Mouse (Mus musculus): ENCODE results near the gene Rnf10. TPM values are rescaled to one million over a fixed set of nuclear protein-coding genes. Genes with fewer than 3 reads are reported as not detected.

The Rnf10 gene
- 111 and 137 TPM in 2 replicates for polyA plus RNA-seq (2015; fragmentation: Nextera tagmentation; extraction: Ambion mirVana)

GRCm38 (mm10) chr5:115272812-115273548 is at the start of gene Rnf10:
Rnf10 (minus strand) TSS chr5:115272898.
- WGBS (ENCODE audit: insufficient replicate concordance), result 14% methylated on average over 26 of the region's 26 CpGs
- H3K4me1 ChIP-seq (ENCODE audit: control insufficient read depth, low read depth, low read length), result peaks cover 46% of the 10 kb centered on the region
- peak; percentile 86 for ATAC-seq (ENCODE audit: low read depth)

DNA sequence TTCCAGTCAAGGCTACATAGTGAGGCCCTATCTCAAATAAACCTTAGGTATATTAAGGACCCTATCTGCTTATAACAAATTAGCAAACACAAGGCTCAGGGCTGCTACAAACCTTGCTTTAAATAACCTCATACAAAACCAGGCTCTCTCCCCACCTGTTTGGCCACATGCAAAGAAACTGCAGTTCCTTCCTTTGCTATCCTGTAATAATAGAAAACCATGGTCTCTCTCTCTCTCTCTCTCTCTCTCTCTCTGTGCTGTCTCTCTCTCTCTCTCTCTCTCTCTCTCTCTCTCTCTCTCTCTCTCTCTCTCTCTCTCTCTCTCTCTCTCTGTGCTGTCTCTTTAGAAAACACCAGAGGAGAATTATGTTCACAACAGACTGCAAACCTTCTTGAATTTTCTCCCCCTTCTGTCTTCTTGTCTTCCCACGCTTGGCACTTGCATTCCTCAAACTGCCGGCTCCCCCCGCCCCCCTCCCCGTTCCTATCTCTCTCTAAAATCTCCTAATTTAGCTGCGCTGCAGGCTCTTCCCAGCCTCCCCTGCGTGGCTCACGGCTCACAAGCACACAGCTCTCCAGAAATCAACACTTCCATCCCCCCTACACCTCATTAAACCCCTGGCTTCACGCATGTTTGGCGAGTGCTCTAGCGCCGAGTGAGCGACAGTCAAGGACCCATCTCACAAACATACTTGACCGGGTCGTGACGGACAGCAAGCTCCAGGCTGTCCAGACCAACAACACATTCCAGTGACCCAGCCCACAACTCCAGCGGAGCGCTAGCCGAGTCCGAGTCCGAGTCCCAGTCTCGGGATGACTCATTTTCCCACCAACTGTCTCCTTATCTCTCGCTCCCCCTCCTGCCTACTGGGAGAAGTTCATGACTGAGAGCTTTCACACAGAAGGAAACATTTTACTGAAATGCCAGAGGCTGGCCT is 46.6 kb upstream of the Rnf10 start:
- ATAC-seq (ENCODE audit: low read depth), result peak; percentile 80
- Histone ChIP-seq H3K36me3 (ENCODE audit: control insufficient read depth, insufficient read depth) (no peaks in the 10 kb centered on the region), H3K4me3 (ENCODE audit: low read depth, low read length) (peak overlapping the region; percentile 58), H3K27ac (ENCODE audit: low read length) (peak overlapping the region; percentile 32; the same call in 1 of the 2 replicates), H3K4me2 (ENCODE audit: low read depth, low read length) (peak overlapping the region; percentile 92), H3K9me3 (replicated peaks; ENCODE audit: control insufficient read depth, low read length) (no peaks in the 10 kb centered on the region), H3K27me3 (ENCODE audit: control insufficient read depth, insufficient read depth, low read depth, low read length) (no peaks in the 10 kb centered on the region), H3K9ac (ENCODE audit: low read depth, low read length) (peak overlapping the region; percentile 66), H3K4me1 (ENCODE audit: control insufficient read depth, low read depth, low read length) (peaks cover 19% of the 10 kb centered on the region)
- WGBS (ENCODE audit: insufficient replicate concordance), result under 1% methylated on average over 22 of the region's 22 CpGs

More at GRCm38 (mm10) chr5:115272812-115273548, at the start of gene Rnf10:
- H3K27ac ChIP-seq (ENCODE audit: low read length), result peak within 1 kb of the TSS; percentile 89
- H3K36me3 ChIP-seq (ENCODE audit: control insufficient read depth, insufficient read depth), result 0 out of 2 replicates have a peak, but pooled peaks cover 3% of the 10 kb centered on the region
- no peaks in the 10 kb centered on the region for H3K9me3 ChIP-seq (replicated peaks; ENCODE audit: control insufficient read depth, low read length)
- no peaks in the 10 kb centered on the region for H3K27me3 ChIP-seq (ENCODE audit: control insufficient read depth, insufficient read depth, low read depth, low read length)
- peak within 1 kb of the TSS; percentile 98 for H3K9ac ChIP-seq (ENCODE audit: low read depth, low read length)
- peak within 1 kb of the TSS; percentile 79 for H3K4me2 ChIP-seq (ENCODE audit: low read depth, low read length)
- peak within 1 kb of the TSS; percentile 96 for H3K4me3 ChIP-seq (ENCODE audit: low read depth, low read length)

DNA sequence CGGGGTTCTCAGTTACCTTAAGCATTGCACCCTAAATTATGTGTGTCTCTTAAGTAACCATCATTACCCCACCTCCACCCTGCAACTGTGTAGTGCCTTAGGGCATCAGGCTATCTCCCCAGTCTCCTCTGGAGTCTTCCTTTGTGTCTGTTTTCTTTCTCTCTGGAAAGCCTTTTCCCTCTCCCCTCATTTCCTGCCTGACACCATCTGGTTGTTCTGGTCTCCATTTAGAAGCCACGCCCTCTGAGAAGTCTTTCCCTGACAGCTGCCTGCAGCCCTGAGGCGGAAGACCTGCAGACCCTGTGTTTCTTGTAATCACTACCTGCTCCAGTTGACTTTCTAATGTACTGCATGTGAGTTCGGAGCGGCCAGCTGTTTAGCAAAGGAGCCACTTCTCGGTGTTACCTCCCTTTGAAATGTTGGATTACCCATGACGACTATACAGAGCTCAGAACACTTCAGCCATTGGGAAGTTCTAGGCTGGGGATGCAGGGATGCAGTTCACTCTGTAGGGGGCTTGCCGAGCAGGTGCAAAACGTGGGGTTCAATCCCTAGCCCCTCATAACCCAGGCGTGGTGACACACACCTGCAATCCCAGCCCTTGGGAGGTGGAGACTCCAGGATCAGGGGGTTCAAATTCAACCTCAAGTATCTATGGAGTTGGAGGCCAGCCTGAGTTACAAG is 45.1 kb upstream of the Rnf10 start:
- Histone ChIP-seq H3K36me3 (ENCODE audit: control insufficient read depth, insufficient read depth) (no peaks in the 10 kb centered on the region), H3K9ac (ENCODE audit: low read depth, low read length) (no peak overlapping the region), H3K4me2 (ENCODE audit: low read depth, low read length) (peak overlapping the region; percentile 15; the same call in 1 of the 2 replicates), H3K4me1 (ENCODE audit: control insufficient read depth, low read depth, low read length) (peaks cover 32% of the 10 kb centered on the region), H3K27me3 (ENCODE audit: control insufficient read depth, insufficient read depth, low read depth, low read length) (no peaks in the 10 kb centered on the region), H3K9me3 (replicated peaks; ENCODE audit: control insufficient read depth, low read length) (no peaks in the 10 kb centered on the region), H3K27ac (ENCODE audit: low read length) (no peak overlapping the region), H3K4me3 (ENCODE audit: low read depth, low read length) (no peak overlapping the region)
- no peak for ATAC-seq (ENCODE audit: low read depth)
- 18% methylated on average over 10 of the region's 10 CpGs for WGBS (ENCODE audit: insufficient replicate concordance)

DNA sequence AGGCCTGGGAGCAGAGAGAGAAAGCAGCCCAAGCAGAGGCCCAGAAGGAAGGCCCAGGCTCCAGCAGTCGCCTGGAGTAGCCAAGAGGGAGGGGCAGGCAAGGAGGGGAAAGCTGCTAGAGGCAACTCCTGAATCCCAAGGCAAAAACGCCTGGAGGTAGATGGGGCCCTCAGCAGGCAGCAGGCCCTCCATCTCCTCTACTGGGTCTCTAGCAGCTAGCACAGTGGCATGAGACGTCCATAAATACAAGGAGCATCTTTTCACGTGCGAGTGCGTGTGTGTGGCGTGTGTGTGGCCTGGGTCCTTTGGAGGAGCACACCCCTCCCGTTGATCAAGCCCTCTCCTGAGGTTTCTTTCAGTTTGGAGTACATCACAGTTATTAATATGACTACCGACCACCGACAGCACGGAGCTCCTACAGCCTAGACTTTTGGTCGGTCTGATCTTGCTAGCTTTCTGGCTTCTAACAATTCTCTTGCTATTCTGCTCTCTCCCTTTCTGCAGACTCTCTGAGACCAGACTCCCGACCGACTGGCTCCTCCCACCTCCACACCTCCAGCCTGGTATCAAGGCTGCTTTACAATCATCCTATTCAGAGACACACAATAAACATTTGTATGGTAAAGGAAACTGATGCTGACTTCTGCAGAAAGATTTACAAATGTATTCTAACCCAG is 44.4 kb upstream of the Rnf10 start:
- 35% methylated on average over 14 of the region's 14 CpGs for WGBS (ENCODE audit: insufficient replicate concordance)
- no peak for ATAC-seq (ENCODE audit: low read depth)
- H3K27ac ChIP-seq (ENCODE audit: low read length), result no peak overlapping the region
- no peak overlapping the region for H3K4me2 ChIP-seq (ENCODE audit: low read depth, low read length)
- H3K4me3 ChIP-seq (ENCODE audit: low read depth, low read length), result no peak overlapping the region
- H3K4me1 ChIP-seq (ENCODE audit: control insufficient read depth, low read depth, low read length), result peaks cover 39% of the 10 kb centered on the region
- H3K36me3 ChIP-seq (ENCODE audit: control insufficient read depth, insufficient read depth), result no peaks in the 10 kb centered on the region
- H3K9me3 ChIP-seq (replicated peaks; ENCODE audit: control insufficient read depth, low read length), result no peaks in the 10 kb centered on the region
- no peaks in the 10 kb centered on the region for H3K27me3 ChIP-seq (ENCODE audit: control insufficient read depth, insufficient read depth, low read depth, low read length)
- H3K9ac ChIP-seq (ENCODE audit: low read depth, low read length), result no peak overlapping the region

DNA sequence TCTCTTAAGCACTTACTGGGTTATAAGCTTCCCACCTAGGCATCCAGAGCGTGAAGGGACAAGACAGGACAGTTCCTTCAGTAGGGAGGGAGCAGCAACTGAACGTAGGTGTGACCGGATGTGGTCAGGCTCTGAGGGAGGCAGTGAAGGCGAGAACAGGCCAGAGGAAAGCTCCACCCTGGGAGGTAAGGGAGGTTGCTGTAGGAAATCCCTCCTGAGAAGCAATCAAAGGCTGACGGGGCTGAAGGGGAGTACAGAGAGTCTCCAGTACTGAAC is 40.9 kb upstream of the Rnf10 start:
- H3K4me3 ChIP-seq (ENCODE audit: low read depth, low read length), result no peak overlapping the region
- peaks cover 32% of the 10 kb centered on the region for H3K4me1 ChIP-seq (ENCODE audit: control insufficient read depth, low read depth, low read length)

DNA sequence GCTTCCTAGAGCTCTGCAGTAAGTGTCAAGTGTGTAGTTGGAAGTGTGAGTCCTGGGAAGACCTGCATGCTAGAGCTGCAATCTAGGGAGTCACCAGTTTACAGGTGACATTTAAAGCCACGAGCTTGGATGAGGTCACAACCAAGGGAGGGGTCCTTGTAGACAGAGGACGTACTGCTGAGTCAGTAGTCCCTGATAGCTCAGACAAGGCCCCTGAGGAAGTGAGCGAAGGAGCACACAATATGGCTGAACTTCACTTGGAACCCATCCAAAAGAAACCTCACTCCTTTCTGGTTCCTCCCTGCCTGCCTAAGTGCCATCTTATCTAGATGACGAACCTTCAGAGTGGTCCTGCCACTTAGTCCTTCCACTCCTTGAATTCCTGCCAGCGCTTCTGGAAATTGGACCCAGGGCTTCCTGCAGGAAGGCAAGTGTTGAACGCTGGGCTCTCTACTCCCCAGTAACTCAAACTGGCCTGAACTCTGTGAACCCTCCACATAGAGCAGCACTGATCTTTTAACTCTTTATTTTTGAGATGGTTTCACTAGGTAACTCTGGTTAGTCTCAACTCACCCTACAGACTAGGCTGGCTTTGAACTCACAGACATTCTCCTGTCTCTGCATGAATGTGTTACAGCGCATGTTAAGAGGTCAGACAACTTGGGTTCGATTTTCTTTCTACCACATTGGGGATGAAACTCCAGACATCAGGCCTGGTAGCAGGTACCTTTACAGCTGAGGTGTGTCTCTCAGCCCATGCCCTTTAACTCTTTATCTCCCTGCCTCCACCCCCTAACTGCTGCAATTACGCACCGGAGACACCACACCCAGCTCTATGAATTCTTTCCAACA is 40.3 kb upstream of the Rnf10 start:
- peak overlapping the region; percentile 49 for H3K4me2 ChIP-seq (ENCODE audit: low read depth, low read length)
- H3K9ac ChIP-seq (ENCODE audit: low read depth, low read length), result peak overlapping the region; percentile 25; the same call in 1 of the 2 replicates
- no peaks in the 10 kb centered on the region for H3K36me3 ChIP-seq (ENCODE audit: control insufficient read depth, insufficient read depth)
- WGBS (ENCODE audit: insufficient replicate concordance), result 41% methylated on average over 10 of the region's 10 CpGs
- H3K27me3 ChIP-seq (ENCODE audit: control insufficient read depth, insufficient read depth, low read depth, low read length), result no peaks in the 10 kb centered on the region
- peaks cover 31% of the 10 kb centered on the region for H3K4me1 ChIP-seq (ENCODE audit: control insufficient read depth, low read depth, low read length)
- peak; percentile 83 for ATAC-seq (ENCODE audit: low read depth)
- H3K4me3 ChIP-seq (ENCODE audit: low read depth, low read length), result peak overlapping the region; percentile 14
- H3K9me3 ChIP-seq (replicated peaks; ENCODE audit: control insufficient read depth, low read length), result no peaks in the 10 kb centered on the region
- H3K27ac ChIP-seq (ENCODE audit: low read length), result peak overlapping the region; percentile 81

More for the DNA sequence above, 40.9 kb upstream of the Rnf10 start:
- peak overlapping the region; percentile 49; the same call in 1 of the 2 replicates for H3K4me2 ChIP-seq (ENCODE audit: low read depth, low read length)
- peak overlapping the region; percentile 2; the same call in 1 of the 2 replicates for H3K27ac ChIP-seq (ENCODE audit: low read length)
- no peak for ATAC-seq (ENCODE audit: low read depth)
- no peaks in the 10 kb centered on the region for H3K36me3 ChIP-seq (ENCODE audit: control insufficient read depth, insufficient read depth)
- no peaks in the 10 kb centered on the region for H3K27me3 ChIP-seq (ENCODE audit: control insufficient read depth, insufficient read depth, low read depth, low read length)
- H3K9me3 ChIP-seq (replicated peaks; ENCODE audit: control insufficient read depth, low read length), result no peaks in the 10 kb centered on the region
- WGBS (ENCODE audit: insufficient replicate concordance), result 13% methylated on average over 5 of the region's 5 CpGs
- no peak overlapping the region for H3K9ac ChIP-seq (ENCODE audit: low read depth, low read length)

DNA sequence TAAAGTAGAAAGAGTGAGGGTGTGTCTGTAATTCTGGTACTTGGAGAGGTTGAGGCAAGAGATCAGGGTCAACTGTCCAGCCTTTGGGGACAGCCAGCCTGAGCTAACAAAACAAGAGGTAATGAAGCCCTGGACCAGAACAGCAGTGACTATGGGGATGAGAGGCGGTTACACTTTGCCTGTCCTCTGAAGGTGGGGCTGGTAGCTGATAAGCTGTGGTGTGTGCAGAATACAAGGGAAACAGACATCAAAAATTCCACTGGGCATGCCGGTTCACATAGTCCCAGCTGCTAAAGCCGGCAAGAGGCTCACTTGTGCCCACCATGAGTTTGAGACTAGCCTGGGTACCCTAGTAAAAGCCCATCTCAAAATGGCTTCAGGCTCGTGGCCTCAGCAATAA is 39.7 kb upstream of the Rnf10 start:
- peaks cover 24% of the 10 kb centered on the region for H3K4me1 ChIP-seq (ENCODE audit: control insufficient read depth, low read depth, low read length)
- H3K4me3 ChIP-seq (ENCODE audit: low read depth, low read length), result peak overlapping the region; percentile 14
- no peaks in the 10 kb centered on the region for H3K9me3 ChIP-seq (replicated peaks; ENCODE audit: control insufficient read depth, low read length)
- H3K9ac ChIP-seq (ENCODE audit: low read depth, low read length), result peak overlapping the region; percentile 25; the same call in 1 of the 2 replicates
- peak overlapping the region; percentile 49 for H3K4me2 ChIP-seq (ENCODE audit: low read depth, low read length)
- H3K36me3 ChIP-seq (ENCODE audit: control insufficient read depth, insufficient read depth), result no peaks in the 10 kb centered on the region
- peak overlapping the region; percentile 81 for H3K27ac ChIP-seq (ENCODE audit: low read length)
- WGBS (ENCODE audit: insufficient replicate concordance), result 23% methylated on average over 4 of the region's 4 CpGs
- peak; percentile 81 for ATAC-seq (ENCODE audit: low read depth)
- H3K27me3 ChIP-seq (ENCODE audit: control insufficient read depth, insufficient read depth, low read depth, low read length), result no peaks in the 10 kb centered on the region
